Mouse (Mus musculus) spleen, embryonic (tissue): ENCODE results near the gene Naa80.

Experiments used
- CTCF ChIA-PET: fragments of 350-600 bp; sonication (Branson Sonifier 250); formaldehyde crosslinking; loops from one replicate; lab custom pipeline; 2022; lab: Charles Lee

The Naa80 gene

DNA sequence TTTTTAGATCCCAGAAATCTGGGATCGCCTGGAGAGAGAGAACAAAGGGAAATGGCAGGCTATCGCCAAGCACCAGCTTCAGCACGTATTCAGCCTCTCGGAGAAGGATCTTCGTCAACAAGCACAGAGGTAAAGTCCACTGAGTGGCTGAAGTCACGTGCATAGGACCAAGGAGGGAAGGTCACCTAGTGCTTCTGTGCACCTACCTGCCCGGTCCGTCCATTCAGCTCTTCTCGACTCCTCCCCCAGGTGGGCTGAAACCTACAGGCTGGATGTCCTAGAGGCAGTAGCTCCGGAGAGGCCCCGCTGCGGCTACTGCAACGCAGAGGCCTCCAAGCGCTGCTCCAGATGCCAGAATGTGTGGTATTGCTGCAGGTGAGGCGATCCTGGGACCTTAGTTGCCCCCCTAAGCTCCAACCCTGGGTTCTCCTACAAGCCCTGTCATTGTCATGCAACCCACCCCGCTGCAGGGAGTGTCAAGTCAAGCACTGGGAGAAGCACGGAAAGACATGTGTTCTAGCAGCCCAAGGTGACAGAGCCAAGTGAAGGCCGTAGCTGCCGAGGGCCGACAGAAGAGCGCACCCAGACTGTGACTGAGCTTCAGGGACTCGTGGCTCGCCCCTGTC lies 28.1 kb upstream of the Naa80 start:
- CTCF ChIA-PET: interaction anchor here (0.7 to 1.4 kb wide), 2 partner anchors 12 to 1016 kb away, joined by 3 to 7 read pairs; partner anchors contain the start of gene Tusc2

DNA sequence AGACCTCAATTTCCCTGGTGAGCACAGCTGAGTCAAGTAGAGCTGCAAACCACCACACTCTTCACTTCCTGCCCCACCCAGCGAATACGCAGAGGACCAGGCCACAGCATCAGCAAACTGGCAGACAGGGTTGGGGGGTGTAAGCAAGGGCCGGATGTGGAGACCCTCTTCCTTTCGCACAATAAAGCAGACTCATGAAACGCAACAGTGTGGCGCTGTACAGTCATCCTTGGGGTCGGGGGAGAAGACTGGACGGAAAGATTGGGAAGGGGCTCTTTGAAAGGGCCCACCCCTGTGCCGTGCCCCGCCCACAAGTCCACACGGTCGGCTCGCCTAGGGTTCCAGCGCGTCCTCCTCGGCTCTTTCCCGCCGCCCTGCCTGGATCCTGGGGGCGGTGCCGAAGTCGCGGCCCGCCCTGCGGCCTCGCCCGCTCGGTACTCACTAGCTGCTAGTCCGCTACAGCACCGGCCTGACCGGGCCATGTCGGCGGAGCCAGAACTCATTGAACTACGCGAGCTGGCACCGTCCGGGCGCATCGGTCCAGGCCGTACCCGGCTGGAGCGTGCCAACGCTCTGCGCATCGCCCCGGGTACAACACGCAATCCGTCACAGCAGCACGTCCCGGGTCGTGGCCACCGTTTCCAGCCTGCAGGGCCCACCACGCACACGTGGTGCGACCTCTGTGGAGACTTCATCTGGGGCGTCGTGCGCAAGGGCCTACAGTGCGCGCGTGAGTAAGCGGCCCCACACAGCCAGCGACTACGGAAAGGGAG lies 27.4 kb upstream of the Naa80 start, which contains the start of gene Rassf1:
Rassf1 (plus strand) TSS at position 439 of the 773 bp plus-strand sequence.
- CTCF ChIA-PET: interaction anchor here (1.4 kb wide), 1 partner anchor 12 kb away, joined by 3 read pairs; the partner anchor contains the start of gene Tusc2

DNA sequence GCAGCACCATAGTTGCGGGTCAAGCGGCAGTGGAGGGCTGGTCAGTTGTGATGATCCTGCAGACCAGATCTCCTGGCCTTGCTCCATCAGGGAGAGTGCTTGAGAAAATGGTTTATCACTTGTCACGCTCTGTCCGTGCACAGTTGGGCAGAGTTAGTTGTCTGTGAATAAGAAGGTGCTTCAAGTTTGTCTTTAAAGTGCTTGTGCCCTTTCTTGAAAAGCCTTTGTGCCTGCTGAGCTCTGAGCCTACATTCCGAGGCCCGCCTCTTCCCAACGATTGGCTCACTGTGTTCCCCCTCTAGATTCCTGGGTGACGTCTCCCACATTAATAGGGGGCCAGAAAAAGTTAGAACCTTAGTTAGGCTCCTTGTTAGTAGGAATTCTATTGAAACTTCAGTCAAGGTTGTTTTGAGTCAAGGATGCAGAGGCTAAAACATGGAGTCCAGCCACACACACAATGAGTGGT lies 26.8 kb upstream of the Naa80 start:
- CTCF ChIA-PET: no interaction called here

DNA sequence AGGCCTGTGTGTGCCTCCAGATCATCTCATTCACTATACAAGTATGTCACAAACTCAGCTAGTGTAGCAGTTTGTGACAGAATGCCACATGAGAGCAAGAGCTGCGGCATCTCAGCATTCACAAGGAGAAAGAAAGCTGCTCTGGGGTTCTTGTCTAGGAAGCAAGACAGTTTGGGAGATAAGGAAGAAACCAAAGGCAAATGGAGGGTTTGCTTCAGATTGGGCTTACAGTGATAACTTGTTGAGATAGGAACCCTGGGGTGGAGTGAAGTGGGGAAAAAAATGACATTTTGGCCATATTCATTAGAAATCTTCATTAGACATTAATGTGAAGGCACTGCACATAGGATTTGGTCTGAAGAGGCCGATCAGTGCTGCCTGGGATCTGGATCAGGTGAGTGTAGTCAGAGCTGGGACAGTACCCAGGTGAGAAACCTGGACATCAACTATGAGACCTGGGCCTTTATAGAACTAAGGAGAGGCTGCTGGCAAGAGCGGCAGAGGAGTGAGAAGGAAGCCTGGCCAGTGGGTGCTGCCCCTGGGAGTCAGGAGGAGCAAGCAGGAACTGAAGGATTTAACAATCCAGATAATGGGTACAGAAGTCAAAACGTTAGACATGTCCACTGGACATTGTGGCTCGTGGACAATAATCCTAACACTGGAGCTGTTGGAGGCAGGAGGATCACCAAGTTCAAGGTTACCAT lies 25.8 kb upstream of the Naa80 start:
- CTCF ChIA-PET: no interaction called here

DNA sequence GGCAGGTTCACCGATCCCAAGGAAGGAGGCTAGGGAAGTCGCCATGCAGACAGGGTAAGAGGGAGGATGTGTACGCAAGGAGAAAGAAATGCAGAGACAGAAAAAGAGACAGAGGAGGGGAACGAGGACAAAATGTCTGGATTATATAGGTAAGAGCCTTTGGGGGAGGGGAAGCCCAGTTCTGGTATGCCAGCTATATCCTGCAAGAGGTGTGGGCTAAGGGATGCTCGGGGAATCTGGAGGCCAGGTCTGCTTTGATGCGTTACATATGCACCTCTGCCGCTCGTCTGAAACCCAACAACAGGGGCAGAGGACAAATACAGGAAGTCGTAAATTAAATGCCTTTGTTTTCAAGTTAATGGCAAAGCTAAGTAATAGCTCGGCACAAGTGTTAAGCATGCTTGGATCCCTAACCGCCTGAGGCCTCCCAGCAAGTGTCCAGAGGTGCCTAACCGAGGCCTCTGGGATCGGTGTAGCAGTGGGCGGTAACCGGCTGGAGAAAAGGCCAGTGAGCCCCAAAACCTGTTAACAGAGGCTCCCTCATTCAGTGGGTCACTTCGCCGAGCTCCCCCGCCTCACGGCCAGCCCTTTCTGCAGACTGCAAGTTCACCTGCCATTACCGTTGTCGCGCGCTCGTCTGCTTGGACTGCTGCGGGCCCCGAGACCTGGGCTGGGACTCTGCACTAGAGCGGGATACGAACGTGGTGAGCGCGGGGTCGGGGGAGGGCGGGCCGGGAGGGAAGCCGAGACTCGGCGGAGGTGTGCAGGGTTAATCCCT lies 25.0 kb upstream of the Naa80 start:
- CTCF ChIA-PET: interaction anchor here (0.7 kb wide), 1 partner anchor 10 kb away, joined by 5 read pairs; no protein-coding TSS in a partner anchor

DNA sequence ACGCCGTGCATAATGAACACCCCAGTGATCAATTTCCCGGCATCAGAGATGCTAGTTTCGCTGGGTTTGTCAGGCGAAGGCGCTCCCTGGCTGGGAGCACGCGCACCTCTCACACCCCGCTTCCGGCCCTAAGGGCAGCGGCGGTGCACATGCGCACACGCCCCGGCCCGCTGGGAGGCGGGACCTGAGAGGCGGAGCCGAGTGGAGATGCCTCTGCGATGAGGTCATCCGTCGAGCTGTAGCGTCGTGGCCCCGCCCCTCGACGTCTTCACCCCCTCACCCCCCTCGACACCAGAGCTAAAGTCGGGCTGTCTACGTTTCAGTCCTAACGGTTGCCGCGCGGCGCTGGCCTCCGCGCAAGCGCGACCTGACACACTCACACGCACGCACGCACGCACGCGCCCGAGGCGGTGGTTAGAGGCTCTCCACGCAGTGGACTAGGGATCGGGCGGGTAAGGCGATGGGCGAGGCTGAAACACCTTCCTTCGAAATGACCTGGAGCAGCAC lies 24.3 kb upstream of the Naa80 start:
- CTCF ChIA-PET: no interaction called here

DNA sequence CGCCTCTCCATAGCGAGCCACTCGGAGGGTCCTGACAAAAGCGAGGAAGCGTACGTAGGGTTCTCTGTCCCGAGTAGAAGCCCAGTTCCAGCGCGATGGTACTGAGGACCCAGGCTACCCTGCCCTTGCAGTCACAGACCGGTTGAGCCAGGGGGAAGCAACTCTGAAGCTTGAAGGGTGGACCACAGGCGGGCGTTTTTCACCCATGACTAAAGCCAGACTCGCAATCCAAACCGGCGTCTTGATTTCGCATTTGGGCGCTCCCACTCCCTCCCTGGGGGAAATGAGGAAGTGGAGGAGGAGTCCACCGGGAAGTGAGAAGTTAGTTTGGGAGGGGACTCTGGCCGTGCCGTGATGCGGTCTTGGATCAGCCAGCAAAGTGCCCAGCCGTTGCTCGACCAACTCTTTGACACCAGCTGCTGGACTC lies 23.6 kb upstream of the Naa80 start:
- CTCF ChIA-PET: no interaction called here

DNA sequence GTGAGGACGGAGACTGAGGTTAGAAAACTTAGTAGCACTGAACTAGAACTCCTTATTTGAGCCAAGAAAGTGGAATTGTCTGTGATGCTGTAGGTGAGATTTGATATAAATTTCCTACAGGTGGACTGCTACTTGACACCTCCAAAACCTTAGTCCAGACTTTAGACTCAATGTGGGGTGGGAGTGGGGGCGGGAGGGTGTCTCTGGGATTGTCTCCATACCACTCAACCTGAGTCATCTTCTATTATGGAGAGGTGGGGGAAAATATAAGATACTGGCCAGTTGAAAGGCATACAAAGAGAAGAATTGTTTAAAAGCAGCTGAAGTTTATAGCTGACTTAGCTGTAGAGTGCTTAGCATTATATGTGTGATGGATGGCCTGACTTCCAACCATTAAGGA lies 23.0 kb upstream of the Naa80 start:
- CTCF ChIA-PET: interaction anchor here (1.1 kb wide), 1 partner anchor 9 kb away, joined by 4 read pairs; no protein-coding TSS in a partner anchor

DNA sequence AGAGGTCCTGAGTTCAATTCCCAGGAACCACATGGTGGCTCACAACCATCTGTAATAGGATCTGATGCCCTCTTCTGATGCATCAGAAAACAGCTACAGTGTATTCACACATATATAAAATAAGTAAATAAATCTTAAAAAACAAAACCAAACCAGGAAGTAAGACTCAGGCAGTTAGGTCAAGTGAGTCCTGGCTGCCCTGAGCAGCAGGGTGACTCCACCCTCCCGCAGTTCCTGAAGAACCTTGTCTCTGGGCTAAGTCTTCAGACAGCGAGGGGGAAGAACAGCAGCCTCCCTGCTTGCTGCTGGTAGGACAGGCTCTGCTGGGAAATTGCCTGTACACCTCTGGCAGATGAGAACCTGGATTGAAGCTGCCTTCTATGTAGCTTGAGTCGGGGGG lies 22.3 kb upstream of the Naa80 start:
- CTCF ChIA-PET: interaction anchor here (0.8 to 1.1 kb wide), 2 partner anchors 9 kb away, joined by 3 to 4 read pairs; no protein-coding TSS in a partner anchor

DNA sequence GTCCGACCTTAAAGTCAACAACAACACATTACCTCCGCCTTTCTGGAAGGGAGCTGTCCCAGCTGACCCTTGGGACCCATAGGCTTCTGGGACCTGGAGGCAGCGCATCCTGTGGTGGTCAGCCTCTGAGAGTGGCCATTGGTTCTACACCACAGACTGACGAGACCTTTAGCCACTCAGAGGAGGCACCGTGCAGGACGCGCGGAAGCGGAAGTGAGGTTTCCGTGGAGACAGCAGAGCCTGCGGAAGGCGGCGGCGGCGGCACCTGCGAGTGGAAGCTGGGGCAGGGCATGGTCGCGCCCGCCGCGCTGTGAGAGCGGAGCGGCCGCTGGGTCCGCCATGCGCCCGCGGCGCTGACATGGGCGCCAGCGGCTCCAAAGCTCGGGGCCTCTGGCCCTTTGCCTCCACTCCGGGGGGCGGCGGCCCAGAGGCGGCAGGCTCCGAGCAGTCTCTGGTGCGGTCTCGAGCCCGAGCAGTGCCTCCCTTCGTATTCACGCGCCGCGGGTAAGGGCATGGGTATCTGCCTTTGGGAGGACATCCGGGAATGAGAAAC lies 15.6 kb upstream of the Naa80 start, which contains the start of gene Tusc2:
Tusc2 (plus strand) TSS at position 227 of the 553 bp plus-strand sequence.
- CTCF ChIA-PET: interaction anchor here (1.0 to 1.1 kb wide), 2 partner anchors 13 to 20 kb away, joined by 3 read pairs; no protein-coding TSS in a partner anchor

DNA sequence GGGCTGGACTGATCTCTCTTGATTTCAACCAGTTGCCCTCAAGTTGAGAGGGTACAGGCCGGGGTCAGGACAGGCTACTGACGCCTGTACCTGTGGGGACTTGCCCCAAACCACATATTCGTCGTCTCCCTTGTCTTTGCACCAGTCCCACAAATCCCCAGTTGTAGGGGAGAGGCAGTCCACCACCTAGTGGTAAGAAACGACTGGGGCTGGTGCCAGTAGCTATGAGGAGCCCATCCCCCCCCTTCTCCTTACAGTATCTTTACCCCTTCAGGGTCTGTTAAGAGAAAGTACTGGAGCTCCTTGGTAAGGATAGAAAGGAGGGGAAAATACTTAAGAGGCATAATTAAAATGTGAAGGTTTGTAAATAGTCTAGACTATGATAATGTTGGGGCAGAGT lies 13.1 kb upstream of the Naa80 start:
- CTCF ChIA-PET: interaction anchor here (0.6 to 1.3 kb wide), 4 partner anchors 9 to 112 kb away, joined by 3 to 4 read pairs (median 4); partner anchors contain the start of gene Naa80

DNA sequence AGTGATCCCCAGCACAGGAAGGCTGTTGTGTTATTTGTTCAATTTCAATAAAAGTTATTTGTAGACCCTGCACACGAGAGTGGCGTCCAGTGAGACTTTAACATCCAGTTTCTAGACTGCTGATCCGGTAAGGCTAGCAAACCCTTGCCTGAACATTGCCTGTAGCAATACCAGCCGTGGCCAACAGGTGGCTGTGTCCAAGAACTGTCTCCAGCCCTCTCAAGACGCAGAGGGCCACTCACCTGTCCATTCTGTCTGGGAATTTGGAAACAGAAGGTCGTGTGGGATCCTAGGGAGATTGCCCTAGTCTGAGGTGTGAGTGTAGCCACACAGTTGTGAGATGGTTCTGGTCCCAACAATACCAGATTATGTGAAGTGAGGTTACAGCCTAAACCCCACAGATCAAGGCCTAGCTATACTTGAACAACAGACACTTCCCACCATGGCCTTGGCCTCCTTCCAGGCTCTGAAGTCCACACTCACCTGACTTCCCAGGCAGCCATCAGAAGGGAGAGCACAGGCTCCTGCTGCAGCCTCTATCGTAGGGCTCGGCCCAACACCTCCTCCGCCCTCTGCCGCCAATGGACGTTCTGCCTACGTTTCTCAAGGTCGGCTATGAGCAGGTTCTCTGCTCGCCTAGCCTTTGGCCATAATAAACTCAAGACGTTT lies 12.5 kb upstream of the Naa80 start:
- CTCF ChIA-PET: interaction anchor here (0.8 kb wide), 2 partner anchors 9 to 22 kb away, joined by 3 to 4 read pairs; no protein-coding TSS in a partner anchor

DNA sequence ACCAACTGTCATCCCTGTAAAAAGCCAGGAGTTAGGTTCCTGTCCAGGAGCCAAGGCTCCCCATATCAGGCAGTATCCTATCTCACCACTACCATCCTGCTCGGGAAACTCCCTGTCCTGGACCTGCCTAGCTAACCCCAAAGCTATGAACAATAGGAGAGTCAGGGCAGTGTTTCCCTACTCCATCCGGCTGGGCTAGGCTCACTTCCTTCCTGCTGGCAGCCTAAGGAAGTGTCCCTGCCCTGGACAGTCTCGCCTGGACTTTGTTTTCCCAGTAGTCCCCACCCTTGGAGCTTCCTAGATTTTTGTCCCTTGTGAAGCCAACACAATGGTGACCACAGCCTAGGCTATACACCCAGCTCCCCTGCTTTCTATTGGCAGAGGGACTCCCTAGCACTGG lies 11.8 kb upstream of the Naa80 start:
- CTCF ChIA-PET: interaction anchor here (0.8 kb wide), 1 partner anchor 22 kb away, joined by 4 read pairs; no protein-coding TSS in a partner anchor

DNA sequence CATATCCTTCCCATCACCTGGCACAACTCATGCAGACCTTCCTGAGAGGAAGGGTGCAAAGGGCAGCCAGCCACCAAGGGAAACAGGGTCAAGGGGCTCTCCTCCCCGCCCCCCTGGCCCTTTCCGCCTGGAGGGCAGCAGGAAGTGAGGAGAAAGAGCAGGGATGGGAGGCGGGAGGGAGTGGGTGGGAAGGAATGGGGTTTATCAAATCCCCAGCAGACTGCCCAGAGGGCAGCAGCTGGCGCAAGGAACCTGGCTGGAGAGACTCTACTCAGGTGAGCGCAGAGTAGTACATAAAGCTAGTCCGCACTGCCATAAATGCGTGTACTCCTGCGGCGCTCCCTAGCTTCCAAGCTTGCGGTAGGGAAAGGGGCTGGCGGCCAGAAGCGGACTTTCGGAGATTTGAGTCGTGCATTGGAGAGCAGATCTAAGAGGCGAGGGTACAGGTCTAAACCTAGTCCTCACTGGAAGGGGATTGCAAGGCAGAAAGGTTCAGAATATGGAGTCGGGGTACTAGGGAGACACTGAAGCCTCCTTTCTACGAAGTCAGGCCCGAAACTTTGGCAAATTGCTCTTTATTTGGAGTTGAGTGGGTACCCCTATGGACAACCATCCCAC lies 10.9 kb upstream of the Naa80 start, which contains the start of gene Hyal2:
Hyal2 (plus strand) TSS at position 244 of the 618 bp plus-strand sequence.
- CTCF ChIA-PET: no interaction called here

DNA sequence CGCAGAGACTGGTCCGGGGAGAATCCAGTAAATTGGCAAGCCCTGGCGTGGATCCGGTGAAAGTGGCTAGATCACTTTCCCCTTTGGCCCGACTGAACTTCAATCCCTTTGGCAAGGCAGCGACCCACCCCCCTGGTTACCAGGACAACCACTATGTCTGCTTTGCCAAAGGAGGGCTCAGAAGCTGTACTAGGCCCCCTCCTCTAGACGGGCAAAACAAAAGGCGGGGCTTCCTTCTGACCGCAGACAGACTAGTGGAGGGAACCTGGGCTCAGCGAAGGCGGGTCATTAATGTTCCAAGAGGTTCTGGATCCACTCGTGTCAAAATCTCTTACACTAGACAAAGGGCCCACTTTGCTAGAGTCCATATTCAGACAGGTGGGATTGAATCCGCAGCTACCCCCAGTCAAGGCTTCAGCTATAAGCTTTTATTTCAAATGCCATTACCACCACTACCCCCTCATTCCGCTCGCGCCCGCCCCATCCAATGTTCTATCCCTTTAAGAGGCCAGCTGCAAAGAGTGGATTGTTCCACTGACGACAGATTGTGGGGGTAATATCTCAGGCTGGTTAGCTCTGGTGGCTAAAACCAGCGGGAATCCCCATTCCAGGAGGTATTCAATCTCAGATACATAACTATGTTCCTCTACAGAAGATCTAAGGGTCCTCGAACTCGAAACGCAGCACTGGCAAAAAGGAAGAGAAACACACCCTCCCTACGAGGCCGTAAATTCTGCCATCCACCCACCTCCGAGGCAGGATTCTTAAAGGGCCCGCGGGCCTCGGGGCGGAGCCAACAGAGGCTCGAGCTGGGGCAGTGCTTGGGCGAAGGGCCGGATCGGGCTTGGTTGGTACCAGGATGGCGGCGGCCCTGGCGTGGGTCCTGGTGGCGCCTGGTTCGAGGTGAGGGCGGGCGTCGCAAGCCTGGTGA lies 10.1 kb upstream of the Naa80 start:
- CTCF ChIA-PET: no interaction called here

DNA sequence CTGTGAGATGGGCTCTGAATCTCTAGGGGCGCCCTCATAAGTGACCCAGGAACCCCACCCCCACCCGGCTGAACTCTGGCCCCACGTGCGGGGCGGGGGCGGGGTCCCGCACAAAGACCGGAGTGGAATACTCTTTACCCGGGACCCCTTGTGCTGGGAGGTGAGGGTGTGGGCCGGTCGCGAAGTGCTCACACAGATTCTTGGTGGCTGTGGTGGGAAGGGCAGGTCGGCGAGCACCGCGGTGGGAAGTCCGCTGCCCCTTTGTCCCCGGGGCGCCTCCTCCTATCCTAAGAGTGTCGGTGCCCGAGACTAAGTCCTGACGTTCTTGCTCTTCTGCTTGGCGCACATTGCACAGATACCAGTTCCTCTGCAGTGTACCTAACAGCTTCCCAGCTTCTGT lies 9.4 kb upstream of the Naa80 start:
- CTCF ChIA-PET: interaction anchor here (0.8 kb wide), 1 partner anchor 144 kb away, joined by 3 read pairs; no protein-coding TSS in a partner anchor

DNA sequence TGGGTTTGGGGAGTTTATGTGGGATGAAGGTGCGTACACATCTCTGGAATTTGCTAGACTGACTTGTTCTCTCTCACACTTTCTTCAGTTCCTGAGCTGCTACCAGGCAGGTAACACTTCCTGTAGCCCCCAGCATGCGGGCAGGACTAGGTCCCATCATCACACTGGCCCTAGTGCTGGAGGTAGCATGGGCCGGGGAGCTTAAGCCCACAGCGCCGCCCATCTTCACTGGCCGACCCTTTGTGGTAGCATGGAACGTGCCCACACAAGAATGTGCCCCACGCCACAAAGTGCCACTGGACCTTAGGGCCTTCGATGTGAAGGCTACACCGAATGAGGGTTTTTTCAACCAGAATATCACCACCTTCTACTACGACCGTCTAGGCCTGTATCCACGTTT lies 8.7 kb upstream of the Naa80 start:
- CTCF ChIA-PET: interaction anchor here (0.8 kb wide), 1 partner anchor 144 kb away, joined by 3 read pairs; no protein-coding TSS in a partner anchor

DNA sequence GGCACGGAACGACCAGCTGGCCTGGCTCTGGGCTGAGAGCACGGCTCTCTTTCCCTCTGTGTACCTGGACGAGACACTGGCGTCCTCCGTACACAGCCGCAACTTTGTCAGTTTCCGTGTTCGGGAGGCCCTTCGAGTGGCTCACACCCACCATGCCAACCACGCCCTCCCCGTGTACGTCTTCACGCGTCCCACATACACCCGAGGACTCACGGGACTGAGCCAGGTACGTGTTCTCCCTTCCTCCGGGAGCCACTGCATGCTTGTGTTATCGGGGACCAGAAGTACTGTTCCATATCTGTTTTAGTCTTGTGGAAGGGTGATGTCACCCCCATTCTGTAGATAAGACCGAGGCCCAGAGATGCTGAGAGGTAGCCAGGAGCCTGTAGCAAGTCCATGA lies 7.8 kb upstream of the Naa80 start:
- CTCF ChIA-PET: no interaction called here
